Mouse (Mus musculus): Measurements from ENCODE around the gene Mfsd5.

GRCm38 (mm10) chr15:102250521-102250920 lies 28.7 kb upstream of the Mfsd5 start:
- no peak for TF ChIP-seq POLR2A (IDR thresholded peaks at IDR 0.05; ENCODE audit: insufficient read depth, low read depth, low read length)
- no peak for TF ChIP-seq CTCF (IDR thresholded peaks at IDR 0.05; ENCODE audit: insufficient read depth, low read depth, low read length)

All from olfactory bulb, adult 2 months (tissue).